Comparison of ENCODE assay signal across 25 mouse cellular contexts in the genomic region with DNA sequence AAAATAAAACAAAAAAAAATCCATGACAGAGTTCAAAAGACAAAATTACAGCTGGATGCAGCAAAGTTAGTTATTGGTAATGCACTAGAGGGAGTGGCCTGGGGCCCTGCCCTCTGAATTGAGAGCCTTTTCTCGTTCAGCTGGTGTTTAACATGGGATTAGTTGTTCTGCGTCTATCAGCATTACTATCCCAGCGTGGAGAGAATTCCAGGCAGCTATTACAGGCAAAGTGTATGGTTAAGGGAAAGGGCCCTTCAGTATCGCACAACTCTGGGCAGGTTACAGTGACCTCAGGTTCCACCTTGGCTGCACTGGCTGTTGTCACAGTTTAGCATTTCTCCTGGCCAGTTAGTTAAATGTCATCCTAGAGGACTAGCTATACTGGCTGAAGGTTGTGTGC.
"Had no signal": no experiment of that assay in that cellular context is flagged by ENCODE, and none has a peak within 500 bp of the region (broad histone marks: within the 10 kb centered on the region; RNA-seq: fewer than 3 reads in every experiment).

No protein-coding gene starts in this region.

- H3K4me1 ChIP-seq: heart, embryonic 10.5 days; hindbrain, embryonic 12.5 days; limb, embryonic 10.5 days; limb, embryonic 12.5 days had no signal

- ATAC-seq: forebrain, postnatal 0 days; hindbrain, embryonic 16.5 days; inflammation-experienced regulatory T-cells, adult 6 months had no signal

- H3K4me2 ChIP-seq: heart, embryonic 12.5 days; hindbrain, embryonic 12.5 days; hindbrain, embryonic 14.5 days; kidney, embryonic 15.5 days; limb, embryonic 12.5 days; liver, embryonic 11.5 days; liver, embryonic 13.5 days had no signal

- DNase-seq: forebrain, postnatal 0 days; gastrocnemius, postnatal 14 days; gastrocnemius, postnatal 36 days; heart, adult 11 months; heart, postnatal 10 days; heart, postnatal 4 days; kidney, adult 18-20 months; kidney, adult 8-10 months; kidney, postnatal 14 days; kidney, postnatal 36 days; liver had no signal

- H3K9me3 ChIP-seq: heart, embryonic 10.5 days; heart, embryonic 12.5 days; hindbrain, embryonic 10.5 days; hindbrain, embryonic 12.5 days; kidney, embryonic 15.5 days; limb, embryonic 10.5 days; limb, embryonic 12.5 days; liver, embryonic 13.5 days had no signal

- H3K27me3 ChIP-seq: hindbrain, embryonic 12.5 days; kidney, embryonic 15.5 days; limb, embryonic 12.5 days; liver, embryonic 13.5 days had no signal

- H3K4me3 ChIP-seq: heart, embryonic 10.5 days; heart, embryonic 12.5 days; hindbrain, embryonic 10.5 days; hindbrain, embryonic 12.5 days; kidney, embryonic 15.5 days; left cerebral cortex, adult 2 months; limb, embryonic 10.5 days; limb, embryonic 12.5 days; liver, embryonic 13.5 days had no signal

- H3K9ac ChIP-seq: forebrain, postnatal 0 days; heart, embryonic 12.5 days; hindbrain, embryonic 12.5 days; hindbrain, embryonic 14.5 days; kidney, embryonic 15.5 days; limb, embryonic 12.5 days; liver, embryonic 13.5 days had no signal

- H3K27ac ChIP-seq: heart, embryonic 10.5 days; hindbrain, embryonic 10.5 days; hindbrain, embryonic 12.5 days; hindbrain, embryonic 14.5 days; kidney, embryonic 15.5 days; kidney, postnatal 0 days; left cerebral cortex, adult 2 months; limb, embryonic 10.5 days; limb, embryonic 12.5 days; liver, embryonic 13.5 days had no signal

- H3K36me3 ChIP-seq: heart, embryonic 10.5 days; heart, embryonic 12.5 days; hindbrain, embryonic 10.5 days; hindbrain, embryonic 12.5 days; kidney, embryonic 15.5 days; limb, embryonic 10.5 days; limb, embryonic 12.5 days; liver, embryonic 13.5 days had no signal
